Mouse (Mus musculus) olfactory bulb, adult 2 months (tissue): ENCODE data around the gene Rnf130.

Experiments used
- CTCF ChIP-seq: fragments of 200-500 bp; IDR thresholded peaks from 2 replicates; pipeline ENCODE4 v1.5.1; 2012; ENCODE audit warnings: low read depth, mild to moderate bottlenecking, low read length, moderate library complexity; ENCODE audit not compliant: insufficient read depth
- POLR2A ChIP-seq: fragments of 200-500 bp; IDR thresholded peaks from 2 replicates; pipeline ENCODE4 v1.6.1; 2012; ENCODE audit warnings: mild to moderate bottlenecking, low read depth, low read length, moderate library complexity; ENCODE audit not compliant: insufficient read depth

- TF ChIP-seq CTCF (no peak), POLR2A (no peak)
These were observed 7.6 kb upstream of the Rnf130 start for GRCm38 (mm10) chr11:50017511-50017910.
